Mouse (Mus musculus) lung, embryonic 16.5 days (tissue): ENCODE results near the gene Adam4. TPM values are rescaled to one million over a fixed set of nuclear protein-coding genes. Genes with fewer than 3 reads are reported as not detected.
"Not testable (repeated sequence)": the region's sequence is repeated elsewhere in the genome, so short reads cannot be mapped to it uniquely, and the experiment has no call there.

Experiments used
- ATAC-seq: fragments of 200-750 bp; cut with Nextera tagmentation; 2 replicates; pipeline ENCODE4 v1.8.0; 2017; ENCODE audit warnings: low read depth, mild to moderate bottlenecking, moderate library complexity
- H3K27ac ChIP-seq: fragments of 300-500 bp; sonication (generic); 2 replicates; pipeline ENCODE4 v1.5.1; 2014; ENCODE audit warnings: mild to moderate bottlenecking, control low read depth, low read length
- H3K27me3 ChIP-seq: fragments of 300-500 bp; sonication (generic); 2 replicates; pipeline ENCODE4 v1.6.1; 2014; ENCODE audit warnings: low read depth, low read length, mixed read lengths; ENCODE audit not compliant: control insufficient read depth, insufficient read depth
- H3K36me3 ChIP-seq: fragments of 300-500 bp; sonication (generic); 2 replicates; pipeline ENCODE4 v1.6.1; 2014; ENCODE audit warnings: low read length; ENCODE audit not compliant: control insufficient read depth, insufficient read depth
- H3K4me1 ChIP-seq: fragments of 300-500 bp; sonication (generic); replicated peaks from 2 replicates; pipeline ENCODE4 v1.6.1; 2014; ENCODE audit warnings: low read length, mixed read lengths; ENCODE audit not compliant: control insufficient read depth, insufficient read depth
- H3K4me2 ChIP-seq: fragments of 300-500 bp; sonication (generic); 2 replicates; pipeline ENCODE4 v1.6.1; 2014; ENCODE audit warnings: low read depth, low read length, control low read depth
- H3K4me3 ChIP-seq: fragments of 300-500 bp; sonication (generic); 2 replicates; pipeline ENCODE4 v1.5.1; 2014; ENCODE audit warnings: mild to moderate bottlenecking, low read length, control low read depth
- H3K9ac ChIP-seq: fragments of 300-500 bp; sonication (generic); 2 replicates; pipeline ENCODE4 v1.6.1; 2014; ENCODE audit warnings: low read length, control low read depth
- H3K9me3 ChIP-seq: fragments of 300-500 bp; sonication (generic); 2 replicates; pipeline ENCODE4 v1.6.1; 2016; ENCODE audit warnings: low read length; ENCODE audit not compliant: control insufficient read depth
- WGBS: fragments of 180-500 bp; shearing (Covaris S2); extraction: QIAGEN DNeasy Blood & Tissue Kit; methylation state at CpG from one replicate; pipeline ENCODE4 v1.1.7; 2014; 5-methylcytosine and 5-hydroxymethylcytosine counted together
- polyA plus RNA-seq: library from polyadenylated mRNA; unstranded; fragments of >200 nt; fragmentation: Nextera tagmentation; extraction: Ambion mirVana; gene quantifications from 2 replicates; pipeline ENCODE4 v1.2.1, GENCODE M21; 2015

The Adam4 gene
- polyA plus RNA-seq, result 0.53 and 0.58 TPM in 2 replicates

GRCm38 (mm10) chr12:81421846-81422245, at the start of gene Adam4:
Gene Adam4, minus strand, starts transcription at chr12:81421946.
- Histone ChIP-seq H3K4me1 (no peaks in the 10 kb centered on the region), H3K4me3 (no peak within 1 kb of the TSS), H3K27me3 (no peaks in the 10 kb centered on the region), H3K36me3 (peaks cover 8% of the 10 kb centered on the region), H3K9ac (no peak within 1 kb of the TSS), H3K4me2 (no peak within 1 kb of the TSS), H3K27ac (no peak within 1 kb of the TSS), H3K9me3 (peaks cover 13% of the 10 kb centered on the region)
- no peak for ATAC-seq
- 87% methylated on average over 1 of the region's 1 CpGs for WGBS

- 95% methylated on average over 7 of the region's 7 CpGs for WGBS
These were observed 37.3 kb upstream of the Adam4 start for GRCm38 (mm10) chr12:81459051-81459450.

GRCm38 (mm10) chr12:81438985-81439384, 17.2 kb upstream of the Adam4 start:
- not testable (repeated sequence) for H3K4me2 ChIP-seq, ATAC-seq, H3K4me1 ChIP-seq, H3K27ac ChIP-seq, H3K9ac ChIP-seq, H3K4me3 ChIP-seq, H3K27me3 ChIP-seq, H3K36me3 ChIP-seq, H3K9me3 ChIP-seq
- WGBS, result 94% methylated on average over 9 of the region's 9 CpGs

More at GRCm38 (mm10) chr12:81459051-81459450, 37.3 kb upstream of the Adam4 start:
- not testable (repeated sequence) for H3K9ac ChIP-seq, H3K4me3 ChIP-seq, H3K27me3 ChIP-seq, ATAC-seq, H3K9me3 ChIP-seq, H3K4me2 ChIP-seq, H3K36me3 ChIP-seq, H3K27ac ChIP-seq, H3K4me1 ChIP-seq

- H3K36me3 ChIP-seq, ATAC-seq, H3K27ac ChIP-seq, H3K9me3 ChIP-seq, H3K4me2 ChIP-seq, H3K27me3 ChIP-seq, H3K4me3 ChIP-seq, H3K4me1 ChIP-seq, H3K9ac ChIP-seq: not testable (repeated sequence)
- WGBS, result 78% methylated on average over 2 of the region's 2 CpGs
These were observed 13.0 kb upstream of the Adam4 start for GRCm38 (mm10) chr12:81434778-81435177.

GRCm38 (mm10) chr12:81413211-81413610, 8.5 kb downstream of the Adam4 start:
- WGBS, result 58% methylated on average over 3 of the region's 3 CpGs
- Histone ChIP-seq H3K4me2 (no peak overlapping the region), H3K9ac (no peak overlapping the region), H3K27me3 (no peaks in the 10 kb centered on the region), H3K36me3 (no peaks in the 10 kb centered on the region), H3K4me1 (no peaks in the 10 kb centered on the region), H3K4me3 (no peak overlapping the region), H3K27ac (no peak overlapping the region), H3K9me3 (no peaks in the 10 kb centered on the region)
- ATAC-seq, result no peak

GRCm38 (mm10) chr12:81408966-81409365, 12.8 kb downstream of the Adam4 start:
- H3K27me3 ChIP-seq, result no peaks in the 10 kb centered on the region
- 87% methylated on average over 3 of the region's 3 CpGs for WGBS
- H3K4me2 ChIP-seq, result no peak overlapping the region
- no peaks in the 10 kb centered on the region for H3K9me3 ChIP-seq
- H3K27ac ChIP-seq, result no peak overlapping the region
- H3K36me3 ChIP-seq, result no peaks in the 10 kb centered on the region
- H3K4me1 ChIP-seq, result no peaks in the 10 kb centered on the region
- ATAC-seq, result no peak
- no peak overlapping the region for H3K9ac ChIP-seq
- H3K4me3 ChIP-seq, result no peak overlapping the region

GRCm38 (mm10) chr12:81402187-81402586, 19.6 kb downstream of the Adam4 start:
- Histone ChIP-seq H3K36me3 (no peaks in the 10 kb centered on the region), H3K27me3 (no peaks in the 10 kb centered on the region), H3K9me3 (no peaks in the 10 kb centered on the region), H3K4me3 (no peak overlapping the region), H3K4me1 (no peaks in the 10 kb centered on the region), H3K27ac (no peak overlapping the region), H3K9ac (no peak overlapping the region), H3K4me2 (no peak overlapping the region)
- no peak for ATAC-seq
- 3% methylated on average over 1 of the region's 1 CpGs for WGBS

GRCm38 (mm10) chr12:81379364-81379763, 42.4 kb downstream of the Adam4 start, which contains the start of gene Gm4787:
Gene Gm4787, minus strand, starts transcription at chr12:81379464.
- H3K27ac ChIP-seq, H3K9me3 ChIP-seq, ATAC-seq, H3K9ac ChIP-seq, H3K4me3 ChIP-seq, H3K4me2 ChIP-seq, H3K36me3 ChIP-seq, H3K27me3 ChIP-seq, H3K4me1 ChIP-seq: not testable (repeated sequence)
- WGBS, result 100% methylated on average over 1 of the region's 1 CpGs
